Mouse (Mus musculus) T-cell, adult 2 months (primary cell): ENCODE data around the gene Wasf2.

ENCODE experiments used
- DNase-seq: peaks from one replicate; pipeline ENCODE4 v3.0.0; 2022; ENCODE audit warnings: low spot score

The Wasf2 gene

GRCm38 (mm10) chr4:133235415-133235814 lies 105.1 kb downstream of the Wasf2 start:
- no peak for DNase-seq

GRCm38 (mm10) chr4:133237911-133238310 lies 107.6 kb downstream of the Wasf2 start:
- DNase-seq: peak; percentile 29

GRCm38 (mm10) chr4:133240490-133240921 lies 110.2 kb downstream of the Wasf2 start, which contains the start of gene Map3k6:
TSS of gene Map3k6 (plus strand) at chr4:133240818.
- DNase-seq: no peak

GRCm38 (mm10) chr4:133240934-133241908 lies 110.9 kb downstream of the Wasf2 start:
- DNase-seq: peak; percentile 73

GRCm38 (mm10) chr4:133241910-133242309 lies 111.6 kb downstream of the Wasf2 start:
- no peak for DNase-seq

- no peak for DNase-seq
Observed at GRCm38 (mm10) chr4:133242710-133243109, 112.4 kb downstream of the Wasf2 start.

- no peak for DNase-seq
Observed at GRCm38 (mm10) chr4:133243538-133243937, 113.2 kb downstream of the Wasf2 start.

- no peak for DNase-seq
Observed at GRCm38 (mm10) chr4:133244289-133244688, 114.0 kb downstream of the Wasf2 start.

- DNase-seq: no peak
Observed at GRCm38 (mm10) chr4:133247072-133247471, 116.8 kb downstream of the Wasf2 start.

GRCm38 (mm10) chr4:133247806-133248449 lies 117.6 kb downstream of the Wasf2 start:
- DNase-seq: no peak
